Mouse (Mus musculus): ENCODE measurements around the gene Etl4. TPM values are rescaled to one million over a fixed set of nuclear protein-coding genes. Genes with fewer than 3 reads are reported as not detected.
A peak's percentile ranks its signal among the peaks of the same experiment; 100 is the strongest.

Etl4 gene
- polyA plus RNA-seq, 1 experiment from 2014 or later, result 15.7 TPM

DNA sequence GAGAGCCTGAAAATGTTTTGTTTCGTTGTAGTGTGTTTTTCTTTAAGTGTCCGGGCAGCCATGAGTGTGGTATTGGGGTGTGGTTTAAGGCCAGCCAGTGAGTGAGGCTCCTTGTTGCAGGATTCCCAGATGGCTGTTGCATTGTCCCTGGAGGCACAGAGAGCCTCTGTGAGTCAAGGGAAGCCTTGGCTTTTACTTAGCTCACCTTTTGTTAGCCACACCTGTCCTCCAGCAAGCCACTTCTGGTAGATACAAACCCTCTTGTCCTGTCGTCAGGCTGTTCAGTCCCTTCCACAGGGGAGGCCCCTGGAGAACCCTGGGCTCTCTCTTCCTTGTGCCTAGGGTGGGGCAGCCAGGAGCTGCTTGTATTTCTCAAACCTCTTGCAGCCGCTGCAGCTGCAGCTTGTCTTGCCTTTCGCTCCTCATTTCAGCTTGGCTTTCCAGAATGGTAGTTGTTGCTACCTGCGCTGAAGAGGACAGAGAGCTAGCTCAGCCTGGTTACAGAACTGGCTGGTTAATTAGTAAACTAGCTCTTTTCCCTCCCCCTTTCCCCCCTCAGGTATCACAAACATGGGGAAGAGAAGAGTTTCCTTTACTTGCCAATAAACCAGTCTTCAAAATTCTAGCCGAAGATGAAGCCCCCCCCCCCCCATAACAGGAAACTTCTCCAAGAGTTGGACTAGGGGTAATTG lies 826.9 kb downstream of the Etl4 start:
- Histone ChIP-seq H3K27ac (ENCODE audit: low read length) (peak overlapping the region; percentile 77), H3K4me1 (ENCODE audit: insufficient read depth, low read depth, low read length) (no peaks in the 10 kb centered on the region), H3K36me3 (ENCODE audit: insufficient read depth, low read length) (no peaks in the 10 kb centered on the region), H3K27me3 (replicated peaks; ENCODE audit: insufficient read depth, low read length) (no peaks in the 10 kb centered on the region), H3K4me3 (ENCODE audit: low read depth, low read length) (peak overlapping the region; percentile 3; the same call in 1 of the 2 replicates), H3K4me2 (replicated peaks; ENCODE audit: low read depth, low read length) (peak overlapping the region; percentile 38), H3K9ac (replicated peaks; ENCODE audit: low read depth) (no peak overlapping the region), H3K9me3 (ENCODE audit: low read length) (no peaks in the 10 kb centered on the region)
- peak; percentile 76 for ATAC-seq
- TF ChIP-seq CTCF (IDR thresholded peaks at IDR 0.05) (no peak), EP300 (IDR thresholded peaks at IDR 0.05) (no peak)
- WGBS, result 60% methylated on average over 7 of the region's 7 CpGs
- peak; percentile 66 for DNase-seq (ENCODE audit: low spot score)

DNA sequence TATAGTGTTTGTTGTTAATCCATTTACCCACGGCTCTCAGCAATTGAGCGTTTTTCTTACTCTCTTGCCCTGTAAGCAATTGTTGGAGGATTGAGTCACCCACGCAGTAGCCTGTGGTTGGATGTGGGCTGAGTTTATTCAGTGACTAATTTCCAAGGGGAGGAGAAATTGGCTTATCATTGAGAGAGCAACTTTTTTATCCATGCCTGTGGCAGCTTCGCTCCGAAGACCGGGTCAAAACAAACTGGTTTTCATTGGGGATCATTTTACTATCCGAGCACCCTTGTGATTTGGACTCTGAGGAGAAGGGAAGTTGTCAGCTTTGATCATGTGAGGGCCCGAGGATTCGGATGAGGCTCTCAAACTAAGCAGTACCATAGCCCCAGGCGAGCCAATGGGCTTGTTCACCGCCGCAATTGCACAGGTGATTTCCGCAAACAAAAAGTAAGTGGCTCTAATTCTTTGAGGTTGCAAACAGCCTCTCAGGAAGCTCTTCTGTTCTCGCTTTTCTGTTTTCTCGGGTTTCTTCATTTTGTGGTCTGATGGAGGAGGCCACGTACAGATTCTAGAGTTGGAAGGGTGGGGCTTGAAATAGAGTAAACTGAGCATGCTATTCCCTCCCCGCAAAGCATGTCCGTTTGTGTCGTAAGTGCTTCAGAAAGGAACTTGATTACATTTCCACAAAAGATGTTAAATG lies 827.7 kb downstream of the Etl4 start:
- peak overlapping the region; percentile 38 for H3K4me2 ChIP-seq (replicated peaks; ENCODE audit: low read depth, low read length)
- H3K27me3 ChIP-seq (replicated peaks; ENCODE audit: insufficient read depth, low read length), result no peaks in the 10 kb centered on the region
- peak overlapping the region; percentile 8; the same call in 1 of the 2 replicates for H3K4me3 ChIP-seq (ENCODE audit: low read depth, low read length)
- ATAC-seq, result peak; percentile 79
- H3K9me3 ChIP-seq (ENCODE audit: low read length), result no peaks in the 10 kb centered on the region
- DNase-seq (ENCODE audit: low spot score), result peak; percentile 75
- H3K36me3 ChIP-seq (ENCODE audit: insufficient read depth, low read length), result no peaks in the 10 kb centered on the region
- H3K27ac ChIP-seq (ENCODE audit: low read length), result peak overlapping the region; percentile 77; the same call in 1 of the 2 replicates
- no peak for TF ChIP-seq CTCF (IDR thresholded peaks at IDR 0.05)
- no peak for TF ChIP-seq EP300 (IDR thresholded peaks at IDR 0.05)
- no peaks in the 10 kb centered on the region for H3K4me1 ChIP-seq (ENCODE audit: insufficient read depth, low read depth, low read length)
- no peak overlapping the region for H3K9ac ChIP-seq (replicated peaks; ENCODE audit: low read depth)
- 51% methylated on average over 19 of the region's 19 CpGs for WGBS

GRCm38 (mm10) chr2:20737837-20738236 lies 828.3 kb downstream of the Etl4 start:
- DNase-seq (ENCODE audit: low spot score), result no peak
- Histone ChIP-seq H3K9ac (replicated peaks; ENCODE audit: low read depth) (no peak overlapping the region), H3K4me1 (ENCODE audit: insufficient read depth, low read depth, low read length) (no peaks in the 10 kb centered on the region), H3K9me3 (ENCODE audit: low read length) (no peaks in the 10 kb centered on the region), H3K4me3 (ENCODE audit: low read depth, low read length) (peak overlapping the region; percentile 8; the same call in 1 of the 2 replicates), H3K4me2 (replicated peaks; ENCODE audit: low read depth, low read length) (peak overlapping the region; percentile 38; the same call in 1 of the 2 replicates), H3K27ac (ENCODE audit: low read length) (peak overlapping the region; percentile 33; the same call in 1 of the 2 replicates), H3K27me3 (replicated peaks; ENCODE audit: insufficient read depth, low read length) (no peaks in the 10 kb centered on the region), H3K36me3 (ENCODE audit: insufficient read depth, low read length) (no peaks in the 10 kb centered on the region)
- no peak for ATAC-seq
- TF ChIP-seq EP300 (IDR thresholded peaks at IDR 0.05) (no peak), CTCF (IDR thresholded peaks at IDR 0.05) (no peak)
- WGBS, result 29% methylated on average over 4 of the region's 4 CpGs

GRCm38 (mm10) chr2:20747723-20748122 lies 838.1 kb downstream of the Etl4 start:
- DNase-seq (ENCODE audit: low spot score) (no peak), ATAC-seq (no peak)
- Histone ChIP-seq H3K4me3 (ENCODE audit: low read depth, low read length) (no peak overlapping the region), H3K36me3 (ENCODE audit: insufficient read depth, low read length) (no peaks in the 10 kb centered on the region), H3K4me2 (replicated peaks; ENCODE audit: low read depth, low read length) (no peak overlapping the region), H3K27me3 (replicated peaks; ENCODE audit: insufficient read depth, low read length) (no peaks in the 10 kb centered on the region), H3K9me3 (ENCODE audit: low read length) (no peaks in the 10 kb centered on the region), H3K27ac (ENCODE audit: low read length) (no peak overlapping the region), H3K9ac (replicated peaks; ENCODE audit: low read depth) (no peak overlapping the region), H3K4me1 (ENCODE audit: insufficient read depth, low read depth, low read length) (no peaks in the 10 kb centered on the region)
- TF ChIP-seq CTCF (IDR thresholded peaks at IDR 0.05), result no peak
- no peak for TF ChIP-seq EP300 (IDR thresholded peaks at IDR 0.05)
- WGBS, result 28% methylated on average over 1 of the region's 1 CpGs

- peak; percentile 63 for ATAC-seq
- WGBS, result 38% methylated on average over 1 of the region's 1 CpGs
Measured at GRCm38 (mm10) chr2:20748481-20748880, 838.9 kb downstream of the Etl4 start.

GRCm38 (mm10) chr2:20749687-20750086 lies 840.1 kb downstream of the Etl4 start:
- Histone ChIP-seq H3K9me3 (ENCODE audit: low read length) (no peaks in the 10 kb centered on the region), H3K27ac (ENCODE audit: low read length) (no peak overlapping the region), H3K4me3 (ENCODE audit: low read depth, low read length) (no peak overlapping the region), H3K27me3 (replicated peaks; ENCODE audit: insufficient read depth, low read length) (no peaks in the 10 kb centered on the region), H3K36me3 (ENCODE audit: insufficient read depth, low read length) (no peaks in the 10 kb centered on the region), H3K4me2 (replicated peaks; ENCODE audit: low read depth, low read length) (no peak overlapping the region), H3K4me1 (ENCODE audit: insufficient read depth, low read depth, low read length) (0 out of 2 replicates have a peak, but pooled peaks cover 4% of the 10 kb centered on the region), H3K9ac (replicated peaks; ENCODE audit: low read depth) (no peak overlapping the region)
- TF ChIP-seq CTCF (IDR thresholded peaks at IDR 0.05) (no peak), EP300 (IDR thresholded peaks at IDR 0.05) (no peak)
- DNase-seq (ENCODE audit: low spot score), result no peak
- 89% methylated on average over 3 of the region's 3 CpGs for WGBS
- no peak for ATAC-seq

More at GRCm38 (mm10) chr2:20748481-20748880, 838.9 kb downstream of the Etl4 start:
- no peak overlapping the region for H3K9ac ChIP-seq (replicated peaks; ENCODE audit: low read depth)
- TF ChIP-seq EP300 (IDR thresholded peaks at IDR 0.05), result no peak
- no peak for TF ChIP-seq CTCF (IDR thresholded peaks at IDR 0.05)
- H3K36me3 ChIP-seq (ENCODE audit: insufficient read depth, low read length), result no peaks in the 10 kb centered on the region
- H3K9me3 ChIP-seq (ENCODE audit: low read length), result no peaks in the 10 kb centered on the region
- H3K27ac ChIP-seq (ENCODE audit: low read length), result no peak overlapping the region
- H3K4me2 ChIP-seq (replicated peaks; ENCODE audit: low read depth, low read length), result no peak overlapping the region
- no peaks in the 10 kb centered on the region for H3K4me1 ChIP-seq (ENCODE audit: insufficient read depth, low read depth, low read length)
- peak; percentile 69 for DNase-seq (ENCODE audit: low spot score)
- H3K27me3 ChIP-seq (replicated peaks; ENCODE audit: insufficient read depth, low read length), result no peaks in the 10 kb centered on the region
- no peak overlapping the region for H3K4me3 ChIP-seq (ENCODE audit: low read depth, low read length)

All from lung, postnatal 0 days (tissue).